Mouse (Mus musculus) left cerebral cortex, adult 8-10 months (tissue): ENCODE data around the gene Pknox2. TPM values are rescaled to one million over a fixed set of nuclear protein-coding genes. Genes with fewer than 3 reads are reported as not detected.

Source experiments
- DNase-seq, 2 experiments: peaks; one replicate each; pipeline ENCODE4 v3.0.0; 2022; ENCODE audit warnings: low spot score in 2 of 2
- total RNA-seq, 4 experiments: library from RNA; stranded (reverse); gene quantifications; 2 replicates each; pipeline ENCODE4 v1.2.4; 2022

The Pknox2 gene
- total RNA-seq, 4 experiments from 2014 or later = 74.9 to 86.8 (median 78.3) TPM

DNA sequence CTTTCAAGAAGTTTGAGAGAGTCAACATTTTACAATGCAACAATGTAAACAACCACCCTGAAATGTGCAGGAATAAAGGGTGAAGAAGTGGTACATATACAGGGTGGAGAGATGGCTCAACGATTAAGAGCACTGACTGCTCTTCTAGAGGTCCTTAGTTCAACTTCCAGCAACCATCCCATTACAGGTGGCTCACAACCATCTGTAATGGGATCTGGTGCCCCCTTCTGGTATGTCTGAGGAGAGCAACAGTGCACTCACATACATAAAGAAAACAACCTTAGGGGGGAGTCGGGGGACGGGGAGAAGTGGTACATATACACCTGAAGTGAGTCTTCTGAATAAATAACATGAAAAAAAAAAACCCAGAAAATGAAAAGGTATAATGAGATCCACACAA, 262.0 kb downstream of the Pknox2 start:
- DNase-seq = no peak

GRCm38 (mm10) chr9:36883569-36883968, 263.6 kb downstream of the Pknox2 start:
- no peak for DNase-seq

GRCm38 (mm10) chr9:36882034-36882745, 265.0 kb downstream of the Pknox2 start:
- peak in 1 of 2 experiments; percentile 81 for DNase-seq

DNA sequence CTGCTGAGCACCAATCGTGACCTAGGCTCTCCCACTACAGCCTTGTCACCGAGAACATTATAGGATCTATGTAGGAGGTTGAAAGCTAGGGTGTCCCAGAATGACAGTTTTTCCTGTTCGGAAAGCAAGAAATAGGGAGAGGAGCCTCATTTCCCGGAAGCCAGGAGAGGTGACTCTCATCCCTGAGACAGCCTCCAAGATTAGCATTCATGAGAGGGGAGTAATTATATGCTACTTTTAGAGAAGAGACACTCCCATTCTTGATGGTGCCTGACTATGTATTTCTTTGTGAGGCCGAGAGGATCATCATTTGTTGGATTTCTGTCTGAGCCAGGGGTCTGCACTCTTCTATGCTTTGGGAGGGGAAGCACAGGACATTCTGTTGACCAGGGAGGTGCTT, 265.6 kb downstream of the Pknox2 start:
- no peak for DNase-seq

DNA sequence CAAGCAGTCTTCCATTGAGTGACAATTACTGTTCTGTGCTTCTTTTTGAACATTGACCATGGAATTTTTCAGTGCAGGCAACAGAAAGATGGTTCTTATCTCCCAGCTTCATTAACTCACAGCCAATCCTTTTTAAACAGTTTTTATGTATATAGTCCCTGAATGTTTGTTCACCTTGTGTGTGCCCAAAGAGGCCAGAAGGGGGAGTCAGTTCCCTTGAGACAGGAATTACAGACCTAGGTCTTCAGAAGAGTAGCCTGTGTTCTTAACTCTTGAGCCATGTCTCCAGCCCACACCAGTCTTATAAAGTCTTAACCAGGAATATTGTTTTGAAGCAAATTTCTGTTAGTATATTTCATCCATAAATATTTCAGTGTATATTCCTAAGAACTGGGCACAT, 270.4 kb downstream of the Pknox2 start:
- no peak for DNase-seq

DNA sequence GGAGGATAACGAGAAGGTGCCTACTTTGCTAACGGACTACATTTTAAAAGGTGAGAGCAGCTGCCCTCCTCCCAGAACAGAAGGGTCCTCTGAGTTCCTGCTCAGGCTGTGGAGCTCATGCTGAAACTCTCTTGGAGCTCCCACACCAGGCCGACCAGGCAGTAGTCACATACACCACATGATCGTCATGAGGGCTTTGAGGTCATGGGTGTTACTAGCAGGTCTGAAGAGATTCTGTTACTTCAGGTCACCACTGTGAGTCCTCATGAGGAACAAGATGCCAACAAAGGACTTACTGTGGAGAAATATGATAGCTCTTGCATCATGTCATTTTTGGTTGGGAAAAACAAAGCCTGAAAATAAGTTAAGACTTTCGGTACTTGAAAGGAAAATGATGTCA, 270.9 kb downstream of the Pknox2 start:
- DNase-seq = no peak

DNA sequence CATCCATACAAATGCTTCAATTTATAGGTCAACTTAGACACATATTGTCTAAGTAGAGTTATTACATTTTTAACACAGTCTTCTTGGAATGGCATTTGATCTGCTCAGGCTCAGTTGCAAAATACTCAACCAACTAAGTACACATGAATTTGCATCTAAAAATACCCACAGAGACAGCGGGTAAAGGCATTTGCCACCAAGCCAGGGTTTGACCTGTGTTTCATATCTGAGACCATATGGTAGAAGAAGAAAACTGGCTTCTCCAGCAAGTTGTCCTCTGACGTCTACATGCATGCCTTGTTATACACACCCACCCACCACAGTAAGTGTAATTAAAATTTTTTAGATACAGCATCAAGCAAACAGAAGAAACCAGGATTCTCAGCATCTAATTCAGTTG, 273.4 kb downstream of the Pknox2 start:
- no peak for DNase-seq

- DNase-seq = no peak
These were observed 276.9 kb downstream of the Pknox2 start for GRCm38 (mm10) chr9:36870263-36870662.

DNA sequence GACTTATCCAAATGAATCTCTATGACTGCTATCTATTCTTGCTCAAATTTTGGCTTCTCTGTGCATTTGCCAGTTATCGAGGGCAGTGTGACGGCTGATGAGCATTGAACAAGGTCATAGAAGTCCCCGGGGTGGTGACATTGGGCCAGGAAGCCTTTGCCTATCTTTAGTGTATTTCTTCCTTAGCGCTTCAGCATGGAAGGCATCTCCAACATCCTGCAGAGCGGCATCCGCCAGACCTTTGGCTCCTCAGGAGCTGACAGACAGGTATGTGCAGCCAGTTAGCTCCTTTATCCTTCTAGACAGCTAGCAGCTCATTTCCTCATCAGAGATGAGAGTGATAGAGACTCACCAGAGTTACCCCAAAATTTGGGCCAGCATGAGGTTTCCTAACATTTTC, 278.5 kb downstream of the Pknox2 start:
- no peak for DNase-seq

DNA sequence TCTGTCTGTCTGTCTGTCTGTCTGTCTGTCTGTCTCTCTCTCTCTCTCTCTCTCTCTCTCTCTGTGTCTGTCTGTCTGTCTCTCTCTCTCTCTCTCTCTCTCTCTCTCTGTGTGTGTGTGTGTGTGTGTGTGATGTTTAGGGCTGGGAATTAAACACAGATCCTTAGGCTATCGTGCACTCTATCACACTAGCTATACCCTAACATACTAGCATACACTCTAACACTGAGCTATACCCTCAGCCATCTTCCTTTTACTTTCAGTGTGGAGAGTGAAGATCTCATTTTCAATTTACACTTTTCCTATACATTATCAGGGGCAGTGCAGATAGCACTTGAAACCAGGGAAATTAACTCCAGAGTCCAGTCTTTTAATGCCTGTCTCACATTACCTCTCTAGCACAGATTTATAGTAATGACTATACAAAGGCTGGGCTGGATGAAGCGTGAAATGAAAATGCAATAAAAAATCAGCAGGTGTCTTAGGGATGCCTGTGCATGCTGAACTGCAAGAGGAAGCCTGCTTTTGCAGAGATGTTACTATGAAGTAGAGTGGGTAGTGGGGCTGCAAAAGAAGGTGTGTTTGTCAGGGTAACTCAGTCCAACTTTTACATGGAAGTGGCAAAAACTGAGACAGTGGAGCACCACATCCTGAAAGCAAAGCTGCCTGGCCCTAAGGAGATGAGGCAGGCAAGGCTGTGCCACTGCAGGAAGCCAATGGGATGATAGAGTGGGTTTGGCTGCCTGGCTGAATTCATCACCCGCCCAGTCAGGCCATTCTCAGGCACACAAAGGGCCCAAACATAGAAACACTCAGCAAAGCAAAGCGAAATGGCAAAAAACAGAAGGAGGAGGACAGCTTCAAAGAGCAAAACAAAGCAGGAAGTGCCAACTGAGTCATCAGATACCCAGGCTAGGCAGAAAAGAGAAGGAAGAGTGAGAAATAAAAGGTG, 282.1 kb downstream of the Pknox2 start:
- DNase-seq = peak in 1 of 2 experiments; percentile 58

DNA sequence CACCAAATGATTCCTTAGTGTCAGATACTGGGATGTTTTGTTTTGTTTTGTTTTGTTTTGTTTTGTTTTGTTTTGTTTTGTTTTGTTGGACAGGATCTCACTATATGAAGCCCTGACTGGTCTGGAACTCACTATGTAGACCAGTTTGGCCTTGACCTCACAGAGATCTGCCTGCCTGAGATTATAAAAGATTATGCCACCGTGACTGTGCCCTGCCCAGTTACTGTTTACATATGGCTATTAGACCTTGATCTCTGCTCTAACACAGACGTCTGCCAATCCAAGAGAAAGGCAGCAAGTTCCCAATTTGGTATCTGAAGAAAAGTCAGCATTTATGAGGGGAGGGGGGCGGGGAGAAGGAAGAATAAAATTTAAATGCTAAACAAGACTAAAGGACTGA, 283.5 kb downstream of the Pknox2 start:
- DNase-seq = no peak

GRCm38 (mm10) chr9:36862576-36862975, 284.6 kb downstream of the Pknox2 start:
- DNase-seq = no peak

DNA sequence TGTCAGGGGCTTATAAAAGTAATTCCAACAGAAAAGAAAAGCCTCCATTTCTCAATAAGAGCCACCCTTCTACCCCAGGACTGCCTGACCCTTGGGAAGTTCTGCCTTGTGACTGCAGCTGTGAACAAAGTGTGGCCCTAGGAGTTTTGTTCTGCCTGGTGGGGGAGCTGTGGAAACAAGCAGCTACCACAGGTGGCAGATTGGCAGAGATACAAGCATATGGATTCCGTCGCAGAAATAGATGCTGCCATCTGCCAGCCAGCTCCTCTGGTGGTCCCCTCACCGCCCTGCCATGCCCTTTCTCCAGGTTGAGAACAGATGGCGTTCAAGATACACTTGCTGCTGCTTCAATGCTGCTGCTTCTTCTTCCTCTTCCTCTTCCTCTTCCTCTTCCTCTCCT, 288.5 kb downstream of the Pknox2 start:
- peak in 1 of 2 experiments; percentile 68 for DNase-seq

DNA sequence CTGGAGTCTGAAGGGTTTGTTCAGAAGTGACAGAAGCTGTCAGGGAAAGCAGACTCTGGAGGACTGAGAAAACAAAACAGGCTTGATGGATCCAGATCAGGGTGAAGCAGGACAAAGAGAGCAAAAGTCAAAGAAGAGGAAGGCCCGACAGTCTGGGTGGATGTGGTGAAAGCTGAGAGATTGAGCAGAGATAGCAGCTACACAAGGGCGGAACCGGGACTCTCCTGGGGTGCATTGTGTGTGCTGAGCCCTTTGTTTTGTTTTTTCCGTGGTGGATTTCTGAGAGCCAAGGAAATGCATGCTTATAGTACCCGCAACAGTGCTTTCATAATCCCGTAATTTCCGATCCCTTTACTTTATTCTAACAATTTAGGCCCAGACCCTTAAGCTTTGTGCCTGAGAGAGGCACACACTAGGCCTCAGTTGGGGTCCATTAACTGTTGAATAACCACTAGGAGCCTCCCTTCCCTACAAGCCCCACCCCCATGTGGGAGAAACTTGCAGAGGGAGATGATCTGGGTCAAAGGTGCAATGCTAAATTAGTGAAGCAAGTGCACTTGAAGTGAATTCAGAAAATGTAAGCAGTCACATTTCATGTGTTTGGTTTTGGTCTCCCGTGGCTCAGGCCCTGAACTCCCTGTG, 289.6 kb downstream of the Pknox2 start:
- DNase-seq = no peak

DNA sequence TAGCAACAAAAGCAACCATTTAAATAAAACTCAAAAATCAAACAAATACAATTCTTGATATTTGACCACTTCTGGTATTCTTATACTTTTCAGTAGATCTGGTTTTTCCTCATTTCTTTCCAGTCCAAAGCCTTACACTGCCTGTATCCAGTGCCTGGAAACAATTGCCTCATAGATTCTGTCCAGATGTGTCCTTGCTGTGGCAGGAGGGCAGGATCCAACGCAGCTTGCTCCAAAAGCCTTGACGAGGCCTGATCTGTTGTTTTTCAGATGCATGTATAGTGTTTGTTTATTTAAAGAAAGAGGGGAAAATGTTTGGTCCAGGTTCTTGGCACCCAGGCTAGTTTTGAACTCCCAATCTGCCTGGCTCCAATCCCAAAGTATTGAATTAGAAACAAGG, 290.9 kb downstream of the Pknox2 start:
- DNase-seq = no peak

GRCm38 (mm10) chr9:36852175-36852574, 295.0 kb downstream of the Pknox2 start:
- DNase-seq = no peak

GRCm38 (mm10) chr9:36850091-36850490, 297.1 kb downstream of the Pknox2 start:
- peak in 1 of 2 experiments; percentile 46 for DNase-seq

DNA sequence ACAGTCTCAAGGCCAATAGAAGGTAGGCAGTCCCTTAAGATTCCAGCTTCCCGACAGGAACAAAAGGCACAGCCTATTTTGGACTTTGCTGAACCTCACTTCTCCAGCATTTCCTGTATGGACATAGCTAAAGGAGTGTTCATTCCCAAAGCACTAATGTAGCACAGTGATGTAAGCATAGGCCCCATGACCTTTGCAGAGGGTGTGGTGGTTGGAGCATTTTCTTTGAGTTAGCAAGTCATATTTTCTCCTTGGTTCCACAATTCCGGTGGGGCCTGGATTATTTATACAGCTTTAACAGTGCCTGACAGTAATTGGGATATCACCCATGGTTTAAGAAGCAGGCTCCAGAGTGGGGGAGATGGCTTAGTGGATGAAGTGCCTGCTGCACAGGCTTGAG, 298.5 kb downstream of the Pknox2 start:
- no peak for DNase-seq

- no peak for DNase-seq
These were observed 300.9 kb downstream of the Pknox2 start for GRCm38 (mm10) chr9:36846346-36846745.
